Mouse (Mus musculus) WW6 (cell line): ENCODE measurements at regions not wholly inside any gene's neighbourhood (a gene's known extent, or its start where the extent isn't known, plus 50 kb on each side); places are given as distances from the start of the nearest gene placed in this dataset.

ENCODE experiments used
- DNase-seq: peaks from one replicate; pipeline ENCODE4 v3.0.0-alpha.2; 2013; ENCODE audit warnings: low read depth, low spot score

- DNase-seq: no peak
These were observed 467.7 kb downstream of the Gsdmc2 start for GRCm38 (mm10) chr15:63377258-63377657.

GRCm38 (mm10) chr15:63371328-63372023 is 473.5 kb downstream of the Gsdmc2 start:
- DNase-seq: no peak

- DNase-seq: no peak
These were observed 480.5 kb downstream of the Gsdmc2 start for GRCm38 (mm10) chr15:63364473-63364872.

- DNase-seq: no peak
These were observed 484.6 kb downstream of the Gsdmc2 start for GRCm38 (mm10) chr15:63360402-63360801.

- DNase-seq: no peak
These were observed 503.2 kb downstream of the Gsdmc2 start for GRCm38 (mm10) chr15:63341730-63342129.

- peak; percentile 11 for DNase-seq
These were observed 504.5 kb downstream of the Gsdmc2 start for GRCm38 (mm10) chr15:63340322-63341060.

- no peak for DNase-seq
These were observed 525.3 kb downstream of the Gsdmc2 start for GRCm38 (mm10) chr15:63319666-63320065.

- no peak for DNase-seq
These were observed 534.6 kb downstream of the Gsdmc2 start for GRCm38 (mm10) chr15:63310426-63310825.

GRCm38 (mm10) chr15:63299311-63299710 is 545.7 kb downstream of the Gsdmc2 start:
- DNase-seq: no peak

GRCm38 (mm10) chr15:63288534-63288933 is 556.4 kb downstream of the Gsdmc2 start:
- no peak for DNase-seq

- no peak for DNase-seq
These were observed 559.0 kb downstream of the Gsdmc2 start for GRCm38 (mm10) chr15:63286026-63286425.

- DNase-seq: no peak
These were observed 574.6 kb downstream of the Gsdmc2 start for GRCm38 (mm10) chr15:63270381-63270780.

GRCm38 (mm10) chr15:63265845-63266244 is 579.1 kb downstream of the Gsdmc2 start:
- no peak for DNase-seq

- no peak for DNase-seq
These were observed 589.2 kb downstream of the Gsdmc2 start for GRCm38 (mm10) chr15:63255736-63256135.

- no peak for DNase-seq
These were observed 592.1 kb downstream of the Gsdmc2 start for GRCm38 (mm10) chr15:63252781-63253340.

GRCm38 (mm10) chr15:63238601-63239000 is 606.4 kb downstream of the Gsdmc2 start:
- DNase-seq: no peak

GRCm38 (mm10) chr15:63218393-63219060 is 626.5 kb downstream of the Gsdmc2 start:
- DNase-seq: no peak

- DNase-seq: no peak
These were observed 639.8 kb downstream of the Gsdmc2 start for GRCm38 (mm10) chr15:63205150-63205549.

- DNase-seq: no peak
These were observed 649.9 kb downstream of the Gsdmc2 start for GRCm38 (mm10) chr15:63195031-63195430.

GRCm38 (mm10) chr15:63194492-63194797 is 650.5 kb downstream of the Gsdmc2 start:
- DNase-seq: no peak

GRCm38 (mm10) chr15:63193617-63194491 is 651.1 kb downstream of the Gsdmc2 start:
- DNase-seq: peak; percentile 3
